Mouse (Mus musculus) WW6 (cell line): ENCODE measurements around the gene Nbeal1.

Experiments used
- DNase-seq: peaks from one replicate; pipeline ENCODE4 v3.0.0-alpha.2; 2013; ENCODE audit warnings: low read depth, low spot score

The Nbeal1 gene

GRCm38 (mm10) chr1:60343630-60344455 lies 163.4 kb downstream of the Nbeal1 start:
- DNase-seq = no peak

GRCm38 (mm10) chr1:60344670-60345069 lies 164.3 kb downstream of the Nbeal1 start:
- DNase-seq = no peak

GRCm38 (mm10) chr1:60345712-60346111 lies 165.3 kb downstream of the Nbeal1 start:
- no peak for DNase-seq

- DNase-seq = no peak
Measured at GRCm38 (mm10) chr1:60352786-60353185, 172.4 kb downstream of the Nbeal1 start.

GRCm38 (mm10) chr1:60361626-60362025 lies 181.2 kb downstream of the Nbeal1 start:
- DNase-seq = no peak

GRCm38 (mm10) chr1:60376556-60376955 lies 196.2 kb downstream of the Nbeal1 start:
- DNase-seq = no peak

- DNase-seq = no peak
Measured at GRCm38 (mm10) chr1:60381910-60382309, 201.5 kb downstream of the Nbeal1 start.
